Mouse (Mus musculus) layer of hippocampus, adult 18-20 months (tissue): ENCODE results near the gene Rabggta. TPM values are rescaled to one million over a fixed set of nuclear protein-coding genes. Genes with fewer than 3 reads are reported as not detected.

ENCODE experiments used
- DNase-seq, 2 experiments: peaks; one replicate each; pipeline ENCODE4 v3.0.0; 2022; ENCODE audit warnings: low spot score in 2 of 2
- total RNA-seq, 2 experiments: library from RNA; stranded (reverse); gene quantifications; 2 replicates each; pipeline ENCODE4 v1.2.3; 2021

Rabggta gene
- total RNA-seq, 2 experiments from 2014 or later, result 43.7 to 45.7 TPM

GRCm38 (mm10) chr14:55701131-55701530 is 20.9 kb downstream of the Rabggta start:
- DNase-seq, result no peak

- DNase-seq, result no peak
Measured at GRCm38 (mm10) chr14:55697226-55697625, 24.8 kb downstream of the Rabggta start.

- no peak for DNase-seq
Measured at GRCm38 (mm10) chr14:55689433-55689832, 32.6 kb downstream of the Rabggta start.

GRCm38 (mm10) chr14:55682118-55682493 is 40.0 kb downstream of the Rabggta start:
- no peak for DNase-seq

GRCm38 (mm10) chr14:55681160-55682117 is 40.6 kb downstream of the Rabggta start, which contains the start of gene Tinf2:
TSS of gene Tinf2 (minus strand) at chr14:55681820.
- peak; percentile 96 to 97 for DNase-seq

GRCm38 (mm10) chr14:55677615-55678014 is 44.4 kb downstream of the Rabggta start:
- DNase-seq, result no peak

- no peak for DNase-seq
Measured at GRCm38 (mm10) chr14:55672741-55673060, 49.4 kb downstream of the Rabggta start.

GRCm38 (mm10) chr14:55671833-55672740 is 50.0 kb downstream of the Rabggta start, which contains the start of the genes Gmpr2 and Nedd8:
TSS of gene Gmpr2 (plus strand) at chr14:55671941.
TSS of gene Nedd8 (minus strand) at chr14:55672124.
- peak; percentile 93 to 97 for DNase-seq

GRCm38 (mm10) chr14:55671486-55671832 is 50.6 kb downstream of the Rabggta start:
- no peak for DNase-seq

Other genes starting within 250 kb of the Rabggta start
- gene Dhrs4, start 243.5 kb downstream of the Rabggta start, total RNA-seq, result 10 to 100 TPM; 20.2 to 22.1 TPM
- 10 to 100 TPM; 46.8 to 50.8 TPM for gene Carmil3, start 231.6 kb downstream of the Rabggta start, total RNA-seq
- gene Cpne6, start 211.8 kb downstream of the Rabggta start, total RNA-seq, result 100 to 1,000 TPM; 653 to 657 TPM
- 1 to 10 TPM; 1.7 to 2.2 TPM for gene Nrl, start 197.3 kb downstream of the Rabggta start, total RNA-seq
- gene Pck2, start 182.0 kb downstream of the Rabggta start, total RNA-seq, result 10 to 100 TPM; 50.9 to 54.2 TPM
- gene Dcaf11, start 162.3 kb downstream of the Rabggta start, total RNA-seq, result 10 to 100 TPM; 72.2 to 83.8 TPM
- gene A730061H03Rik, start 161.9 kb downstream of the Rabggta start, total RNA-seq, result 1 to 10 TPM in 1 of 2 experiments, under 1 TPM in 1; 0.79 to 1.6 TPM
- gene Fitm1, start 146.6 kb downstream of the Rabggta start, total RNA-seq, result not detected
- 10 to 100 TPM; 54.0 to 56.6 TPM for gene Psme1, start 144.1 kb downstream of the Rabggta start, total RNA-seq
- 10 to 100 TPM; 43.3 to 49.5 TPM for gene Emc9, start 137.0 kb downstream of the Rabggta start, total RNA-seq
- gene Psme2, start 131.2 kb downstream of the Rabggta start, total RNA-seq, result 10 to 100 TPM; 53.7 to 57.4 TPM
- gene Rnf31, start 130.6 kb downstream of the Rabggta start, total RNA-seq, result 10 to 100 TPM; 38.0 to 43.0 TPM
- gene Irf9, start 118.7 kb downstream of the Rabggta start, total RNA-seq, result 10 to 100 TPM; 10.9 to 13.3 TPM
- gene Rec8, start 104.2 kb downstream of the Rabggta start, total RNA-seq, result 1 to 10 TPM; 1.4 to 1.8 TPM
- 100 to 1,000 TPM; 119 to 128 TPM for gene Ipo4, start 86.3 kb downstream of the Rabggta start, total RNA-seq
- gene Gm49378, start 84.4 kb downstream of the Rabggta start, total RNA-seq, result 1 to 10 TPM; 2.7 to 3.8 TPM
- gene Tm9sf1, start 78.5 kb downstream of the Rabggta start, total RNA-seq, result 10 to 100 TPM; 39.6 to 40.8 TPM
- 1 to 10 TPM in 1 of 2 experiments, under 1 TPM in 1; 0.79 to 1.2 TPM for gene Tssk4, start 72.1 kb downstream of the Rabggta start, total RNA-seq
- gene Mdp1, start 61.8 kb downstream of the Rabggta start, total RNA-seq, result 10 to 100 TPM; 45.5 to 52.3 TPM
- gene Gmpr2, start 50.3 kb downstream of the Rabggta start, total RNA-seq, result 10 to 100 TPM; 23.3 to 26.4 TPM
- gene Nedd8, start 50.1 kb downstream of the Rabggta start, total RNA-seq, result 100 to 1,000 TPM; 294 to 304 TPM
- gene Tinf2, start 40.4 kb downstream of the Rabggta start, total RNA-seq, result 10 to 100 TPM; 12.3 to 15.2 TPM
- gene Tgm1, start 8.3 kb downstream of the Rabggta start, total RNA-seq, result not detected
- gene Dhrs1, start 23.4 kb upstream of the Rabggta start, total RNA-seq, result 10 to 100 TPM; 83.2 to 98.7 TPM
- 10 to 100 TPM; 11.7 to 14.5 TPM for gene Nop9, start 23.4 kb upstream of the Rabggta start, total RNA-seq
- gene Cideb, start 36.2 kb upstream of the Rabggta start, total RNA-seq, result 1 to 10 TPM; 1.7 to 2.2 TPM
- gene Ltb4r2, start 39.2 kb upstream of the Rabggta start, total RNA-seq, result under 1 TPM; 0.12 to 0.13 TPM
- gene Ltb4r1, start 43.7 kb upstream of the Rabggta start, total RNA-seq, result under 1 TPM in 1 of 2 experiments, not detected in 1; 0.45 TPM
- gene Adcy4, start 61.8 kb upstream of the Rabggta start, total RNA-seq, result 1 to 10 TPM; 3.1 to 4.4 TPM
- 1 to 10 TPM in 1 of 2 experiments, under 1 TPM in 1; 0.52 to 1.1 TPM for gene Ripk3, start 66.6 kb upstream of the Rabggta start, total RNA-seq
- 1 to 10 TPM; 1.4 to 2.3 TPM for gene Nfatc4, start 100.9 kb upstream of the Rabggta start, total RNA-seq
- gene Nynrin, start 131.7 kb upstream of the Rabggta start, total RNA-seq, result 1 to 10 TPM; 7.0 to 8.0 TPM
- gene Cbln3, start 162.1 kb upstream of the Rabggta start, total RNA-seq, result under 1 TPM; 0.15 to 0.64 TPM
- 10 to 100 TPM; 11.4 to 12.2 TPM for gene Khnyn, start 162.7 kb upstream of the Rabggta start, total RNA-seq
- 10 to 100 TPM; 71.8 to 74.1 TPM for gene Sdr39u1, start 178.0 kb upstream of the Rabggta start, total RNA-seq
- not detected for gene Cma1, start 222.4 kb upstream of the Rabggta start, total RNA-seq
- not detected for gene Cma2, start 228.7 kb upstream of the Rabggta start, total RNA-seq